Comparison of ENCODE assay signal across 10 mouse cellular contexts in genomic region chr12:8059576-8059975, GRCm38 (mm10).
DNase-seq lines count a peak whose midpoint lies in the region; ATAC-seq lines count a peak whose summit lies in the region.
"Had no signal": no experiment of that assay in that cellular context is flagged by ENCODE, and none has a peak within 500 bp of the region (broad histone marks: within the 10 kb centered on the region; RNA-seq: fewer than 3 reads in every experiment).

No protein-coding gene starts in this region.

- no peak overlapping the region for H3K27ac ChIP-seq in hindbrain, embryonic 10.5 days
- H3K27ac ChIP-seq in hindbrain, embryonic 16.5 days (ENCODE audit: low read depth, low read length), result no peak overlapping the region
- no peak overlapping the region for H3K27ac ChIP-seq in midbrain, embryonic 14.5 days (replicated peaks; ENCODE audit: low read depth, low read length)
- H3K27ac ChIP-seq: embryonic facial prominence, embryonic 12.5 days had no signal

- no peak overlapping the region for H3K9ac ChIP-seq in hindbrain, embryonic 16.5 days (ENCODE audit: low read depth, low read length)
- no peak overlapping the region for H3K9ac ChIP-seq in midbrain, embryonic 14.5 days (replicated peaks; ENCODE audit: low read length)
- H3K9ac ChIP-seq: embryonic facial prominence, embryonic 12.5 days had no signal

- H3K4me1 ChIP-seq in hindbrain, embryonic 10.5 days (replicated peaks), result peaks cover 8% of the 10 kb centered on the region; the same call in 1 of the 2 replicates
- no peaks in the 10 kb centered on the region for H3K4me1 ChIP-seq in hindbrain, embryonic 16.5 days (ENCODE audit: control insufficient read depth, insufficient read depth, low read depth, low read length)
- H3K4me1 ChIP-seq in midbrain, embryonic 14.5 days (ENCODE audit: control insufficient read depth, insufficient read depth, low read length), result no peaks in the 10 kb centered on the region

- H3K4me2 ChIP-seq in hindbrain, embryonic 16.5 days (ENCODE audit: low read length), result no peak overlapping the region
- H3K4me2 ChIP-seq in midbrain, embryonic 14.5 days (ENCODE audit: low read length), result no peak overlapping the region
- H3K4me2 ChIP-seq: embryonic facial prominence, embryonic 12.5 days had no signal

- WGBS in hindbrain, embryonic 10.5 days, result 19% methylated on average over 3 of the region's 3 CpGs
- WGBS in hindbrain, embryonic 16.5 days, result 25% methylated on average over 3 of the region's 3 CpGs
- WGBS in midbrain, embryonic 14.5 days, result 13% methylated on average over 3 of the region's 3 CpGs

- intact Hi-C loops in gastrocnemius, postnatal 36 days (cut with DNase I), result loop anchor here (2.0 to 5.0 kb wide), 2 partner anchors 173 to 247 kb away; no protein-coding TSS in a partner anchor

- ATAC-seq in hindbrain, embryonic 16.5 days, result no peak; the same call in 1 of the 2 replicates
- no peak for ATAC-seq in midbrain, embryonic 14.5 days (ENCODE audit: low FRiP score, low TSS enrichment)

- H3K36me3 ChIP-seq in hindbrain, embryonic 10.5 days, result no peaks in the 10 kb centered on the region
- no peaks in the 10 kb centered on the region for H3K36me3 ChIP-seq in hindbrain, embryonic 16.5 days (ENCODE audit: control insufficient read depth, insufficient read depth, low read length)
- H3K36me3 ChIP-seq in midbrain, embryonic 14.5 days (ENCODE audit: control insufficient read depth, insufficient read depth, low read length), result no peaks in the 10 kb centered on the region
- H3K36me3 ChIP-seq: embryonic facial prominence, embryonic 12.5 days had no signal

- DNase-seq in hindbrain, embryonic 10.5 days (ENCODE audit: low spot score), result peak; percentile 67
- peak; percentile 14 for DNase-seq in T-cell, adult 2 months (ENCODE audit: low spot score)
- peak; percentile 84 to 90 for DNase-seq in cerebellum, postnatal 10 days
- peak; percentile 44 to 46 for DNase-seq in gastrocnemius, postnatal 36 days
- peak; percentile 57 for DNase-seq in left cerebral cortex, adult 11 months (ENCODE audit: low spot score)
- DNase-seq in midbrain, embryonic 14.5 days, result peak; percentile 88
- peak; percentile 83 for DNase-seq in testis, postnatal 10 days (ENCODE audit: low spot score)

- no peaks in the 10 kb centered on the region for H3K27me3 ChIP-seq in hindbrain, embryonic 10.5 days (ENCODE audit: insufficient read depth, poor library complexity, severe bottlenecking)
- H3K27me3 ChIP-seq in hindbrain, embryonic 16.5 days (replicated peaks; ENCODE audit: control insufficient read depth, insufficient read depth, low read length), result no peaks in the 10 kb centered on the region
- H3K27me3 ChIP-seq in midbrain, embryonic 14.5 days (ENCODE audit: control insufficient read depth, insufficient read depth, low read length), result no peaks in the 10 kb centered on the region
- H3K27me3 ChIP-seq: embryonic facial prominence, embryonic 12.5 days had no signal

- H3K9me3 ChIP-seq in hindbrain, embryonic 10.5 days, result no peaks in the 10 kb centered on the region
- no peaks in the 10 kb centered on the region for H3K9me3 ChIP-seq in hindbrain, embryonic 16.5 days (ENCODE audit: control insufficient read depth, low read length)
- H3K9me3 ChIP-seq in midbrain, embryonic 14.5 days (ENCODE audit: control insufficient read depth, low read length), result no peaks in the 10 kb centered on the region
- H3K9me3 ChIP-seq: embryonic facial prominence, embryonic 12.5 days had no signal

- H3K4me3 ChIP-seq in hindbrain, embryonic 10.5 days, result no peak overlapping the region
- H3K4me3 ChIP-seq in hindbrain, embryonic 16.5 days (ENCODE audit: low read length), result no peak overlapping the region
- H3K4me3 ChIP-seq in midbrain, embryonic 14.5 days (replicated peaks; ENCODE audit: low read depth, low read length), result no peak overlapping the region
- H3K4me3 ChIP-seq: embryonic facial prominence, embryonic 12.5 days; myocyte had no signal

Comparison
In these comparisons a context has a peak if more than half of its experiments do, and no peak if none do; other contexts are left out.
1. DNase-seq: peak in every context shown above with its lines; median percentile 88 in midbrain, embryonic 14.5 days; 87 in cerebellum, postnatal 10 days; 83 in testis, postnatal 10 days; 67 in hindbrain, embryonic 10.5 days; 57 in left cerebral cortex, adult 11 months; 45 in gastrocnemius, postnatal 36 days; 14 in T-cell, adult 2 months.